Mouse (Mus musculus) embryonic facial prominence, embryonic 14.5 days (tissue): ENCODE results near the gene Cdiptos. TPM values are rescaled to one million over a fixed set of nuclear protein-coding genes. Genes with fewer than 3 reads are reported as not detected.
A peak's percentile ranks its signal among the peaks of the same experiment; 100 is the strongest.

ENCODE experiments used
- ATAC-seq: fragments of 200-750 bp; cut with Nextera tagmentation; 2 replicates; pipeline ENCODE4 v1.8.0; 2017; ENCODE audit warnings: low read depth, moderate number of reproducible peaks, moderate TSS enrichment
- DNase-seq: peaks from one replicate; pipeline ENCODE4 v3.0.0-alpha.2; 2015; ENCODE audit warnings: low spot score
- H3K27ac ChIP-seq: fragments of 300-500 bp; sonication (generic); replicated peaks from 2 replicates; pipeline ENCODE4 v1.5.1; 2014; ENCODE audit warnings: low read depth, mild to moderate bottlenecking, low read length, moderate library complexity
- H3K27me3 ChIP-seq: fragments of 300-500 bp; sonication (generic); replicated peaks from 2 replicates; pipeline ENCODE4 v1.6.1; 2014; ENCODE audit warnings: low read length; ENCODE audit not compliant: control insufficient read depth, insufficient read depth
- H3K36me3 ChIP-seq: fragments of 300-500 bp; sonication (generic); 2 replicates; pipeline ENCODE4 v1.6.1; 2014; ENCODE audit warnings: low read length, mixed read lengths; ENCODE audit not compliant: control insufficient read depth, insufficient read depth
- H3K4me1 ChIP-seq: fragments of 300-500 bp; sonication (generic); 2 replicates; pipeline ENCODE4 v1.6.1; 2014; ENCODE audit warnings: antibody characterized with exemption, low read length; ENCODE audit not compliant: control insufficient read depth, insufficient read depth
- H3K4me2 ChIP-seq: fragments of 300-500 bp; sonication (generic); 2 replicates; pipeline ENCODE4 v1.6.1; 2014; ENCODE audit warnings: low read depth, mild to moderate bottlenecking, low read length, moderate library complexity, mixed read lengths
- H3K4me3 ChIP-seq: fragments of 300-500 bp; sonication (generic); 2 replicates; pipeline ENCODE4 v1.5.1; 2014; ENCODE audit warnings: low read depth, mild to moderate bottlenecking, low read length
- H3K9ac ChIP-seq: fragments of 300-500 bp; sonication (generic); 2 replicates; pipeline ENCODE4 v1.6.1; 2014; ENCODE audit warnings: low read depth, mild to moderate bottlenecking, low read length, moderate library complexity, mixed read lengths
- H3K9me3 ChIP-seq: fragments of 300-500 bp; sonication (generic); 2 replicates; pipeline ENCODE4 v1.6.1; 2016; ENCODE audit warnings: low read length; ENCODE audit not compliant: control insufficient read depth
- WGBS: fragments of 180-500 bp; shearing (Covaris S2); extraction: QIAGEN DNeasy Blood & Tissue Kit; methylation state at CpG from one replicate; pipeline ENCODE4 v1.1.7; 2014; 5-methylcytosine and 5-hydroxymethylcytosine counted together
- polyA plus RNA-seq: library from polyadenylated mRNA; unstranded; fragments of >200 nt; fragmentation: Nextera tagmentation; extraction: Ambion mirVana; gene quantifications from 2 replicates; pipeline ENCODE4 v1.2.1, GENCODE M21; 2014

The Cdiptos gene
- polyA plus RNA-seq, 1 experiment from 2014 or later = 1.3 TPM

DNA sequence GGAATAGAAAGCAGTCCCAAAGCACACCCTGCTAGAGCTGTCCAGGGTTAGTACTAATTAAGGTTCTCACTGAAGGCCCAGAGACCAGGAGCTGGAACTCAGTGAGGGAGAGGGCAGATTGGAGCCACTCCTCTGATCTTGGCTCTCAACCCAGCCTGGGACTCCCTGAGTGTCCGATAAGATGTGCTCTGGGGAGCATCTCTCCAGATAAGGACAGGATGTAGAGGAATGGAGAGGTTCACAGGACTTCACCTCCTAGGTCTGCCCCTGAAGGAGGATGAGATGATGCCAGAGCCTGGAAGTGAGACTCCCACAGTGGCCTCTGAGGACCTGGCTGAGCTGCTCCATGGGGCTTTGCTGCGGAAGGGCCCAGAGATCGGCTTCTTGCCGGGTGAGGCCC is 24.2 kb downstream of the Cdiptos start:
- DNase-seq (no peak), ATAC-seq (no peak)
- 22% methylated on average over 4 of the region's 4 CpGs for WGBS
- H3K9me3 ChIP-seq = no peaks in the 10 kb centered on the region
- no peak overlapping the region for H3K4me3 ChIP-seq
- H3K4me2 ChIP-seq = no peak overlapping the region
- H3K27me3 ChIP-seq = peaks cover 29% of the 10 kb centered on the region
- no peak overlapping the region for H3K9ac ChIP-seq
- 0 out of 2 replicates have a peak, but pooled peaks cover 7% of the 10 kb centered on the region for H3K4me1 ChIP-seq
- no peaks in the 10 kb centered on the region for H3K36me3 ChIP-seq
- H3K27ac ChIP-seq = no peak overlapping the region

DNA sequence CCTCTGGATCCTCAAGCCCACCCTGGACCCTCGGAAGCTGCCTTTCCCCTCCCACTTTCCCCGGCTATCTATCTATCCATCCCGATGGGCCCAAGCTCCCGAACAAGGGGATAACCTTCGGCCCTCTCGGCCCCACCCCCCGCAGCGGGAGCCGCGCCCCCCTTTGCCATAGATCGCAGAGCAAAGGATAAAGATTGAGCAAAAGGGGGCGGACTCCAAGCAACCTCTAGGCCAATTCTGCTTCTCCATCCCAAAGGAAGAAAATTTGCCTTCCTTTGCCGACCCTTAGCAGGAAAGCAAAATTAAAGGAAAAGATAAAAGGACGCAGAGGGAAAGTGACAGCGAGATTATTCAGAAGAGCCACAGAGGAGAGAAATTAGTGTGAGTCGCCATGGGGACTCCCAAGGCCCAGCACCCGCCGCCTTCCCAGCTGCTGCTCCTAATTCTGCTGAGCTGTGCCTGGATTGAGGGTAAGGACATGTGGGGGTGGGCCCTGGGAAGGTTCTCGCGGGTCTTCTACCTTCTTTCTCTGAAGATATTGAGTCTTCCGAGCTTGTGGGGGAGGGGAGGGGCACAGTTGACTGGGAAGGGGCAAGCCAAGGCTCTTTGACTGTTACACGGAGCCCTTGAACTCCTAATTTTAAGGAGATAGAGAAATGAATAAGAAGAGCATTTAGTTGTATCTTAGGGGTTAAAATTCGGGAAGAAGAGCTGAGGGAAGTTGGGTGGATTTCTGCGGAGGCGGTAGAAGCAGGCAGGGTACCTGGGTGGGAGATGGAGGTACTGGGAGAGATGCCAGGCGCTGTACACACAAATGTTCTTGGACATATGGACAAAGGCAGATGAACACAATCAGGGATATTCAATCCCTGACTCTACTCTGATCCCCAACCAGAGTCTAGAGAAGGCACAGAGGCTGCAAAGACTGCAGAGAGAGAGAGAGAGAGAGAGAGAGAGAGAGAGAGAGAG is 25.0 kb downstream of the Cdiptos start:
- no peaks in the 10 kb centered on the region for H3K36me3 ChIP-seq
- peak overlapping the region; percentile 87; the same call in 1 of the 2 replicates for H3K4me2 ChIP-seq
- DNase-seq (no peak), ATAC-seq (no peak)
- H3K9ac ChIP-seq = no peak overlapping the region
- 0 out of 2 replicates have a peak, but pooled peaks cover 7% of the 10 kb centered on the region for H3K4me1 ChIP-seq
- no peak overlapping the region for H3K27ac ChIP-seq
- no peaks in the 10 kb centered on the region for H3K9me3 ChIP-seq
- peak overlapping the region; percentile 43; the same call in 1 of the 2 replicates for H3K4me3 ChIP-seq
- peaks cover 29% of the 10 kb centered on the region for H3K27me3 ChIP-seq
- WGBS = 5% methylated on average over 26 of the region's 26 CpGs

DNA sequence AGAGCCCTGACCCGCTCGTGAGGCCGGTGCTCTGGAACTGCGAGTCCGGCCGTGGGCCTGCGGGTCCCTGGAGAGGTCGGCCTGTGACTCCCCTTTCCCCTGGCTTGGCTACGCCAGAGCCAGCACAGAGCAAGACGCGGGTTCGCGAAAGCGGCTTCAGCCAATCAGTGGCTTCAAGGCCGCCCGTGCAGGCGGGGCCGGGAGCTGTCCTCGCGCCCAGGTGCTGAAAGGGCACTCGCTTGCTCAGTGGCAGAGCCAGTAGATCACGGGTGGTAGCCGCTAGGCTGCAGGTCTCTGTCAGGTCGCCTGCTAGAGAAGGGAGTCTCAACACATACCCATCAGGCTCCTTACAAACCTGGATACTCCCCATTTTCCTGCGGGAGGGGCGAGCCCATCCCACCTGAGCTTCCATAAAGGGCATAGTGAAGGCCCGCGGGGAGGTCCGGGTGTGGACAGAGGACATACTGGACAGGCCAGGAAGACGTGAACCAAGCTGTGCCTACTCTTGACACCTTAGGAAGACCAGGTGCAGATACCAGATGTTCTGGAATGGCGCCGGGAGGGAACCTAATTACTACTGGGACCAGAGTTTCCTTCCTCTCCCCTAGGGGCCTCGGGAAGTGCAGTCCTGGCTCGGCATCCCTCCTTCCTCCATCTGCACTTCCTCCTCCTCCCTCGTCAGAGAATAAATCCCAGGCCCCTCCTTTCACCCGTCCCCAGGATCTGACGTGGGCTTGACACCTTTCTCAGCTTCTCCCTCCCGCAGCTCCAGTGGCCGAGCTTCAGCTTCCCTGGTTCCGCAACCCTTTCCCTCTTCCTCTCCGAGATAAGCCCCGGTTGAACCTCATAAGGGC is 25.9 kb downstream of the Cdiptos start, which contains the start of gene Sez6l2:
Sez6l2 (plus strand) TSS at position 771 of the 854 bp plus-strand sequence.
- H3K36me3 ChIP-seq = 0 out of 2 replicates have a peak, but pooled peaks cover 5% of the 10 kb centered on the region
- peak; percentile 92 for ATAC-seq
- H3K27me3 ChIP-seq = peaks cover 29% of the 10 kb centered on the region
- peak within 1 kb of the TSS; percentile 43 for H3K4me3 ChIP-seq
- 2% methylated on average over 32 of the region's 42 CpGs for WGBS
- peak; percentile 94 for DNase-seq
- peak within 1 kb of the TSS; percentile 22; the same call in 1 of the 2 replicates for H3K9ac ChIP-seq
- H3K27ac ChIP-seq = no peak within 1 kb of the TSS
- H3K4me2 ChIP-seq = peak within 1 kb of the TSS; percentile 87
- 0 out of 2 replicates have a peak, but pooled peaks cover 7% of the 10 kb centered on the region for H3K4me1 ChIP-seq
- no peaks in the 10 kb centered on the region for H3K9me3 ChIP-seq

DNA sequence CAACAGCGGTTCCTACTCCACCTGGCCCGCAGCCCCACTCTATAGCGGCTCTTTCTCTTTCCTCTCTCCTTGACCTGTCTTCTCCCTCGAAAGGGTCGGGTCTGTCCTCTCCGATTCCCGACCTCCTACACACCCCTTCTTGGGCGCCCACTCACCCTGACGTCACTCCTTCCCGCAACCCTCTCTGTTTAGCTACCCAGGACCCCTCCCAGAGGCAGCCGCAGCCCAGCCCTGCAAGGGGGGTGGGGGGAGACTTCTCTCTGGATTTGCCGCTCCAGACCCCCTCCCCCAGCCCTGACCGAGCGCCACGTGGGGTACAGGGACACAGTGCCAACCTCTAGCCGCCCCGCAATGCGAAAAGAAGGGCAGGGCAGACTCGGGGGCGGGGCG is 26.5 kb downstream of the Cdiptos start, which contains the start of gene Asphd1:
Asphd1 (minus strand) TSS at position 180 of the 390 bp plus-strand sequence.
- WGBS = under 1% methylated on average over 19 of the region's 21 CpGs

DNA sequence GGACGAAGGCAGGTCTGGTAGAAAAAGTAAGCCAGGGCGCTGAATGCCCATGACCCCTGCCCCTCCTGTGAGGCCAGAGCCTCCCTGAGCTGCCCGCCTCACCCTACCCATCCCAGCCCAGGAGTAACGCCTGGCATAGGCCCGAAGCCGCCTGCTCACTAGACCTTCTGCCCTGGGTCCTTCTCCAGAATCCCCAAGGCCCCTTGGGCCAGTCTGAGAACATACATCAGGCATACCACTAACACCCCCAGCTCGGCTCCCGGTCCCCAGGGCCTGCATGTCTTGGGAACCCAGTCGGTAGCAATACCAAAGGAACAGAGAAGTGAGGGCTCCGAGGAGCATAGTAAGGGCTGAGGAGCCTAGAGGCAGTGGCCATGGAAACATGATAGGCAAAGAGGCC is 27.3 kb downstream of the Cdiptos start:
- H3K4me1 ChIP-seq = 0 out of 2 replicates have a peak, but pooled peaks cover 7% of the 10 kb centered on the region
- H3K4me2 ChIP-seq = peak overlapping the region; percentile 87
- no peak overlapping the region for H3K27ac ChIP-seq
- H3K36me3 ChIP-seq = 0 out of 2 replicates have a peak, but pooled peaks cover 7% of the 10 kb centered on the region
- WGBS = 80% methylated on average over 10 of the region's 10 CpGs
- H3K27me3 ChIP-seq = peaks cover 29% of the 10 kb centered on the region
- no peak overlapping the region for H3K9ac ChIP-seq
- H3K4me3 ChIP-seq = no peak overlapping the region
- ATAC-seq (no peak), DNase-seq (no peak)
- H3K9me3 ChIP-seq = no peaks in the 10 kb centered on the region

More for the DNA sequence above, 26.5 kb downstream of the Cdiptos start, which contains the start of gene Asphd1:
- H3K27me3 ChIP-seq = peaks cover 29% of the 10 kb centered on the region
- H3K4me2 ChIP-seq = peak within 1 kb of the TSS; percentile 87
- DNase-seq (no peak), ATAC-seq (peak; percentile 48)
- H3K9ac ChIP-seq = peak within 1 kb of the TSS; percentile 22; the same call in 1 of the 2 replicates
- peak within 1 kb of the TSS; percentile 43 for H3K4me3 ChIP-seq
- 0 out of 2 replicates have a peak, but pooled peaks cover 7% of the 10 kb centered on the region for H3K4me1 ChIP-seq
- H3K27ac ChIP-seq = no peak within 1 kb of the TSS
- no peaks in the 10 kb centered on the region for H3K9me3 ChIP-seq
- 0 out of 2 replicates have a peak, but pooled peaks cover 7% of the 10 kb centered on the region for H3K36me3 ChIP-seq

DNA sequence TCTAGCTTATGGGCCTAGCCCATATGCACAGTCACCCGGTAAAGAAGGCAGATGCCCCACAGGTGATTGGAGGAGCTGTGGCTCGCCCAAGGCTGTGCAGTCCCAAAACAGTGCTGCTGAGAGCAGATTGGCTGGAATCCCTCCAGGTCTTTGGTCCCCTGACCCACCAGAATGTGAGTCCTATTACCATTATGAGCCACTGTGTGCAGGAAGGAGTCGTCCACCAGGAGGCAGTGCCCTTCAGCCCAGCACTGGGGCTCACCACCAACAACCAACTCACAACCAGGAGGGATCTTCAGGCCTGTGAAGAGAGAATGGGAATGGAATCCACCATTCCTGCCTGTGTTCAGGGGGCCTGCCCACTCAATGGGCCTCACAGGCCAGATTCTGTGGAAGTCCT is 29.4 kb downstream of the Cdiptos start:
- WGBS = 25% methylated on average over 3 of the region's 3 CpGs
- Histone ChIP-seq H3K9ac (no peak overlapping the region), H3K4me3 (no peak overlapping the region), H3K4me2 (no peak overlapping the region), H3K9me3 (no peaks in the 10 kb centered on the region), H3K36me3 (peaks cover 18% of the 10 kb centered on the region; the same call in 1 of the 2 replicates), H3K27me3 (peaks cover 17% of the 10 kb centered on the region), H3K27ac (no peak overlapping the region), H3K4me1 (0 out of 2 replicates have a peak, but pooled peaks cover 7% of the 10 kb centered on the region)
- DNase-seq = peak; percentile 12
- no peak for ATAC-seq

DNA sequence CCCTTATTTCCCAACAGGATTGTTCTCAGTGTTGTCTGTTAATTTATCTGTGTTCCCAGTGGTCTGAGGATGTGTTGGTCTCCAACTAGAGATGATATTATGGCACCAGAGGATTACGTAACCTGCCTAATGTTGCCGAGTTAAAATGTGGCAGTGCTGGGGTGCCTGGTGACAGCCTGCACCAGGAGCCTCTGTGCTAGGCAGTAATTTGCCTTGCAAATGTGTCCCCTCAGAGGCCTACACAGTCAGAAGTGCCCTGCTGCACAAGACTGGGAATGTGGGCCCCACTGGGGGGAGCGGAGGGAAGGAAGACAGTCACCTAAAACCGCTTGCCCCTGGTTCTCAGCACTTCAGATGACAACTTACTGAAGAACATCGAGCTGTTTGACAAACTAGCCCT is 34.1 kb downstream of the Cdiptos start:
- Histone ChIP-seq H3K4me3 (no peak overlapping the region), H3K36me3 (peaks cover 35% of the 10 kb centered on the region), H3K27me3 (no peaks in the 10 kb centered on the region), H3K9me3 (no peaks in the 10 kb centered on the region), H3K4me1 (no peaks in the 10 kb centered on the region), H3K4me2 (no peak overlapping the region), H3K9ac (no peak overlapping the region), H3K27ac (no peak overlapping the region)
- no peak for DNase-seq
- 77% methylated on average over 5 of the region's 5 CpGs for WGBS
- ATAC-seq = peak; percentile 26; the same call in 1 of the 2 replicates

DNA sequence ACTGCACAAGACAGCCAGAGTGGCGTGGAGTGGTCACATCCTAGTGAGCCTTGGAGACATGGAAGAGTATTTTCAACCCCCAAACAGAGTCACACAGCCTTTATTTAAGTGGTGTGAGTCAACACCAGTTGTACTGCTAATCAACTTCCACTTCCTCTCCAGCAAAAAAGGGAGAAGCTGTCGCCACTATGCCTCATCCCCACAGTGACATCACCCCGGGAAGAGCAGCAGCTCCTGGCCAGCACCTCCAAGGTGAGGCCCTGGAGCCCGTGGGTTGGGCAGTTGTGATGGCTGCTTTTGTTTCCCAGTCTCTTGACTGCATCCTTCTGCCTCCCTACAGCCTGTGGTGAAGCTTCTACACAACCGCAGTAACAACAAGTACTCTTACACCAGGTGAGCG is 34.7 kb downstream of the Cdiptos start:
- no peak overlapping the region for H3K4me3 ChIP-seq
- no peak overlapping the region for H3K27ac ChIP-seq
- DNase-seq = no peak
- H3K9ac ChIP-seq = no peak overlapping the region
- 50% methylated on average over 6 of the region's 6 CpGs for WGBS
- no peak for ATAC-seq
- peaks cover 41% of the 10 kb centered on the region for H3K36me3 ChIP-seq
- H3K9me3 ChIP-seq = no peaks in the 10 kb centered on the region
- H3K4me2 ChIP-seq = no peak overlapping the region
- H3K27me3 ChIP-seq = no peaks in the 10 kb centered on the region
- H3K4me1 ChIP-seq = no peaks in the 10 kb centered on the region
